Mouse (Mus musculus) ES-Bruce4 (cell line): Measurements from ENCODE around the gene Lpar3. TPM values are rescaled to one million over a fixed set of nuclear protein-coding genes. Genes with fewer than 3 reads are reported as not detected.

Experiments used
- H3K27ac ChIP-seq: 2 replicates; pipeline ENCODE4 v1.5.1; 2012; ENCODE audit warnings: low read length, inconsistent platforms; ENCODE audit not compliant: insufficient read depth
- H3K27me3 ChIP-seq: 2 replicates; pipeline ENCODE4 v1.6.1; 2012; ENCODE audit warnings: mild to moderate bottlenecking, low read length, inconsistent platforms; ENCODE audit not compliant: control insufficient read depth, poor library complexity, insufficient read depth, severe bottlenecking
- H3K36me3 ChIP-seq: 2 replicates; pipeline ENCODE4 v1.6.1; 2012; ENCODE audit warnings: inconsistent platforms, mild to moderate bottlenecking, low read length, moderate library complexity; ENCODE audit not compliant: control insufficient read depth, poor library complexity, insufficient read depth, severe bottlenecking
- H3K4me1 ChIP-seq: one replicate; pipeline ENCODE4 v1.8.1; 2011; ENCODE audit warnings: low read length; ENCODE audit not compliant: control insufficient read depth, insufficient read depth
- H3K4me3 ChIP-seq: 2 replicates; pipeline ENCODE4 v1.5.1; 2011; ENCODE audit warnings: low read depth, mild to moderate bottlenecking, low read length
- H3K9ac ChIP-seq: 2 replicates; pipeline ENCODE4 v1.6.1; 2012; ENCODE audit warnings: low read depth, mild to moderate bottlenecking, inconsistent platforms; ENCODE audit not compliant: poor library complexity, severe bottlenecking
- H3K9me3 ChIP-seq: replicated peaks from 2 replicates; pipeline ENCODE4 v1.6.1; 2012; ENCODE audit warnings: mild to moderate bottlenecking, low read length, inconsistent platforms; ENCODE audit not compliant: control insufficient read depth, poor library complexity, insufficient read depth, severe bottlenecking
- CTCF ChIP-seq: IDR thresholded peaks from one replicate; pipeline ENCODE4 v1.8.1; 2011; ENCODE audit warnings: low read depth, low read length
- EP300 ChIP-seq: IDR thresholded peaks from 2 replicates; pipeline ENCODE4 v1.6.1; 2011; ENCODE audit warnings: low read depth, low read length; ENCODE audit not compliant: insufficient read depth
- POLR2A ChIP-seq: IDR thresholded peaks from one replicate; pipeline ENCODE4 v1.8.1; 2011; ENCODE audit warnings: low read length; ENCODE audit not compliant: insufficient read depth
- polyA plus RNA-seq: library from polyadenylated mRNA; stranded (reverse); fragments of >200 nt; gene quantifications from 2 replicates; pipeline ENCODE4 v1.2.4, GENCODE M21; 2011; ENCODE audit warnings: low read depth; ENCODE audit not compliant: missing spikeins, insufficient read depth, insufficient read length

Gene Lpar3
- polyA plus RNA-seq, result 0.27 and 0.33 TPM in 2 replicates

- H3K27me3 ChIP-seq, result peaks cover 4% of the 10 kb centered on the region; the same call in 1 of the 2 replicates
- H3K27ac ChIP-seq, result no peak within 1 kb of the TSS
These were observed at the start of gene Lpar3 for GRCm38 (mm10) chr3:146220776-146221486. Lpar3 (plus strand) TSS chr3:146220963.

GRCm38 (mm10) chr3:146173030-146173429 lies 47.7 kb upstream of the Lpar3 start:
- Histone ChIP-seq H3K27ac (no peak overlapping the region), H3K9me3 (no peaks in the 10 kb centered on the region), H3K27me3 (no peaks in the 10 kb centered on the region), H3K36me3 (no peaks in the 10 kb centered on the region), H3K4me3 (no peak overlapping the region), H3K9ac (no peak overlapping the region), H3K4me1 (no peaks in the 10 kb centered on the region)
- TF ChIP-seq CTCF (no peak), EP300 (no peak)

More at GRCm38 (mm10) chr3:146220776-146221486, at the start of gene Lpar3:
- peak within 1 kb of the TSS; percentile 49 for H3K9ac ChIP-seq
- peak within 1 kb of the TSS; percentile 74 for H3K4me3 ChIP-seq
- peak; percentile 64 for TF ChIP-seq CTCF
- TF ChIP-seq EP300, result no peak
- no peak for TF ChIP-seq POLR2A
- no peaks in the 10 kb centered on the region for H3K4me1 ChIP-seq
- no peaks in the 10 kb centered on the region for H3K36me3 ChIP-seq
- no peaks in the 10 kb centered on the region for H3K9me3 ChIP-seq

- H3K9me3 ChIP-seq, result no peaks in the 10 kb centered on the region
- no peaks in the 10 kb centered on the region for H3K27me3 ChIP-seq
- no peaks in the 10 kb centered on the region for H3K36me3 ChIP-seq
- no peak overlapping the region for H3K4me3 ChIP-seq
- H3K27ac ChIP-seq, result no peak overlapping the region
- no peak overlapping the region for H3K9ac ChIP-seq
- TF ChIP-seq EP300, result no peak
- no peak for TF ChIP-seq POLR2A
- TF ChIP-seq CTCF, result no peak
- no peaks in the 10 kb centered on the region for H3K4me1 ChIP-seq
These were observed 46.5 kb upstream of the Lpar3 start for GRCm38 (mm10) chr3:146174215-146174614.

GRCm38 (mm10) chr3:146177295-146177694 lies 43.5 kb upstream of the Lpar3 start:
- no peak overlapping the region for H3K4me3 ChIP-seq
- H3K27ac ChIP-seq, result no peak overlapping the region
- no peaks in the 10 kb centered on the region for H3K9me3 ChIP-seq
- TF ChIP-seq CTCF (no peak), EP300 (no peak), POLR2A (no peak)
- H3K9ac ChIP-seq, result no peak overlapping the region
- H3K27me3 ChIP-seq, result no peaks in the 10 kb centered on the region
- no peaks in the 10 kb centered on the region for H3K4me1 ChIP-seq
- H3K36me3 ChIP-seq, result no peaks in the 10 kb centered on the region

GRCm38 (mm10) chr3:146177748-146178582 lies 42.8 kb upstream of the Lpar3 start:
- H3K9ac ChIP-seq, result no peak overlapping the region
- no peaks in the 10 kb centered on the region for H3K27me3 ChIP-seq
- H3K4me3 ChIP-seq, result no peak overlapping the region
- H3K27ac ChIP-seq, result no peak overlapping the region
- no peaks in the 10 kb centered on the region for H3K4me1 ChIP-seq
- TF ChIP-seq EP300 (no peak), POLR2A (no peak), CTCF (peak; percentile 66)
- no peaks in the 10 kb centered on the region for H3K9me3 ChIP-seq
- H3K36me3 ChIP-seq, result no peaks in the 10 kb centered on the region
